Mouse (Mus musculus): ENCODE data around the gene Prr36. TPM values are rescaled to one million over a fixed set of nuclear protein-coding genes. Genes with fewer than 3 reads are reported as not detected.
A peak's percentile ranks its signal among the peaks of the same experiment; 100 is the strongest.

Prr36 gene
- total and polyA plus RNA-seq, 2 experiments: 0.24 to 0.37 TPM

DNA sequence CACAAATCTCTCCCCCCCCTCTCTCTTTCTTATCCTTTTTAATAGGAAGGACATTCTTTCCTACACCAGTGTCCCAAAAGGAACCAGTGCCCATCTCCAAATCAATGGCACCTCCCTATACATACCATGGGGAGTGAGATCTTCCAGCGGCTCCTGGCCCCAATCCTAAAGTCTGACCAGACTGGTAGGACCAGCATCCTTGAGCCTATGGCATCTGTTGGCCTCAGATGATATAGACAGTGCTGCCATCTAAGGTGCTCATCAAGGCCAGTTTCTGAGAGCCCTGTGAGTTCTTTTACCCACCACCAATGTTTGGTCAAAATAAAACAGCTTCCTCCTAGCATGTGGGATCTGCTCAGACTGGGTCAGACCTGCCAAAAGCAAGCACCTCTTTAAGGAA, 49.3 kb downstream of the Prr36 start:
- Histone ChIP-seq H3K4me1 (ENCODE audit: control insufficient read depth, insufficient read depth, low read length) (0 out of 2 replicates have a peak, but pooled peaks cover 3% of the 10 kb centered on the region), H3K27ac (replicated peaks; ENCODE audit: insufficient read depth, low read depth, low read length) (no peak overlapping the region), H3K27me3 (ENCODE audit: control insufficient read depth, insufficient read depth, low read length) (no peaks in the 10 kb centered on the region), H3K9ac (ENCODE audit: low read depth, low read length) (no peak overlapping the region), H3K79me2 (ENCODE audit: control insufficient read depth, insufficient read depth, low read length) (no peaks in the 10 kb centered on the region), H3K36me3 (ENCODE audit: control insufficient read depth, insufficient read depth, low read length) (no peaks in the 10 kb centered on the region), H3K4me3 (ENCODE audit: insufficient read depth, low read depth, low read length) (no peak overlapping the region)
- TF ChIP-seq CTCF (IDR thresholded peaks at IDR 0.05; ENCODE audit: low read depth, low read length) (no peak), POLR2A (IDR thresholded peaks at IDR 0.05; ENCODE audit: extremely low read depth, insufficient read depth, low read length) (no peak)
- 94% methylated on average over 1 of the region's 1 CpGs for WGBS
- DNase-seq (ENCODE audit: extremely low read depth, low read depth, low spot score): no peak

DNA sequence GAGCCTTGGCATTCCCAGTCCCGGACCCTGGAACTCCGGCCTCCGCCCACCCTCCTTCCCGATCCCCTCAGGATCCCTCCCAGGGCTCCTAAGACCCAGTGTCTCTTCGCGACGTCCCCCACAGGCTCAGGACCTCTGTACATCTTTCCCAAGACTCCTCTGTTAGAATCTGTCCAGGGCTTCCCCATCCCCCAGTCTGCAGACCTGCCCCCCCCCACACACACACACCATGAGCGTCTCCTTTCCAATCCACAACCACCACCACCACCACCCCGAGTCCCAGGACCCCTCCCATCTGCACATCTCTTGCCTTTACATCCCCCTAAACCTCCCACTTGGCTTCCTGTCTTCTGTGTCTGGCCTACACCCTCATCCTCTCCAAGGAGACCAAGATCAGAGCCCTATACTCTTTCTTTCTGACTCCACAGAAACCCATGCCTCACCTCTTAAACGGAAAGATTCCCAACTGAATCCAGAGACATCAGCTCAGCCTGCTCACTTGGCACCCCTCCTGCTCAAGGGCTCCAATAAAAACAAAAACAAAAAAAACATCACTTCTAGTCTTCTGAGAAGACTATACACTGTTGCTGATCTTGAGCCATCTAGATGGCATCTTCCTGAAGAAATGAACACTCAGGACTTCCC, 50.3 kb downstream of the Prr36 start:
- Histone ChIP-seq H3K36me3 (ENCODE audit: control insufficient read depth, insufficient read depth, low read length) (no peaks in the 10 kb centered on the region), H3K27ac (replicated peaks; ENCODE audit: insufficient read depth, low read depth, low read length) (no peak overlapping the region), H3K27me3 (ENCODE audit: control insufficient read depth, insufficient read depth, low read length) (no peaks in the 10 kb centered on the region), H3K4me3 (ENCODE audit: insufficient read depth, low read depth, low read length) (peak overlapping the region; percentile 74), H3K4me1 (ENCODE audit: control insufficient read depth, insufficient read depth, low read length) (0 out of 2 replicates have a peak, but pooled peaks cover 3% of the 10 kb centered on the region), H3K79me2 (ENCODE audit: control insufficient read depth, insufficient read depth, low read length) (no peaks in the 10 kb centered on the region), H3K9ac (ENCODE audit: low read depth, low read length) (peak overlapping the region; percentile 88)
- 14% methylated on average over 10 of the region's 10 CpGs for WGBS
- no peak for TF ChIP-seq CTCF (IDR thresholded peaks at IDR 0.05; ENCODE audit: low read depth, low read length)
- TF ChIP-seq POLR2A (IDR thresholded peaks at IDR 0.05; ENCODE audit: extremely low read depth, insufficient read depth, low read length): no peak
- DNase-seq (ENCODE audit: extremely low read depth, low read depth, low spot score): no peak

DNA sequence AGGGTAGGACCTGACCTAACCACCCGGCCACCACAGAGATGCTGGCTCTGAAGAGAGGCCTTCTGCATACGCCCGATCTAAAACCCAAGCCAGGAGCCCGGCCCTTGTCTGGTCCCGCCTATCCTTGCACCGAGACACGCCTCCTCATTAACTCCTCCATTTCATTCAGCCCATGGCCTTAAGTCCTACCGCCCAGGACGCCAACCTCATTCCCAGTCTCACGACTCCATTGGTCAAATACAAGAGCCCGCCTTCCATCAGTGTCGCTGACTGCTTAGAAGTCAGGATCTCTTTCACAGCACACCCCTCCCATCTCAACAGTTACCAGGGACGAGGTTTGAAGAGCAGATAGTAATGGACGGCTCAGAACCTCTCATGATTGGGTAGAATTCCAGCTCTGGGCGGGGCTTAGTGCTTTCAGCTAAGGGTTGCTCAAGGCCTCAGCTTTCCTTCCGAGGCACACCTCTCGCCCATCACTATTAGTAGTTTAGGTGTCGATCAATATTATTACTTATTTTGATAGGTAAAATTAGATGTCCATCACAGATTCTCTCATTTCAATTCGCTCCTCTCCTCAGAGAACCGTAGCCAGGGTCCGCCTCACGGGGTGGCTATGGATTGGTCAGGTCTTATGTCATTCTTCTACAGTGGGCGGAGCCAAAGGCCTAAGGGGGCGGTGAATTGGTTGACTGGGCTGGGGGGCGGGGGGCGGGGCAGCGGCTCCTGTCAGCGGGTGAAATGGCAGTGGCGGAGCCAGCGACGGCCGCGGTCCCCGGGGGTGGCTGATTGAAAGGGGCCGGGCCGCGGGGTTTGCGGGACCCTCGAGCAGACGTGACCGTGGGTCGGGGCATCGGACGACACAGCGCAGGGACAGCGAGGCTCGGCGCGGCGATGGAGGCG, 51.2 kb downstream of the Prr36 start, which contains the start of gene Evi5l:
Evi5l (plus strand) TSS at position 716 of the 900 bp plus-strand sequence.
- Histone ChIP-seq H3K36me3 (ENCODE audit: control insufficient read depth, insufficient read depth, low read length) (no peaks in the 10 kb centered on the region), H3K4me1 (ENCODE audit: control insufficient read depth, insufficient read depth, low read length) (0 out of 2 replicates have a peak, but pooled peaks cover 3% of the 10 kb centered on the region), H3K9ac (ENCODE audit: low read depth, low read length) (peak within 1 kb of the TSS; percentile 88), H3K27me3 (ENCODE audit: control insufficient read depth, insufficient read depth, low read length) (no peaks in the 10 kb centered on the region), H3K4me3 (ENCODE audit: insufficient read depth, low read depth, low read length) (peak within 1 kb of the TSS; percentile 74), H3K79me2 (ENCODE audit: control insufficient read depth, insufficient read depth, low read length) (no peaks in the 10 kb centered on the region), H3K27ac (replicated peaks; ENCODE audit: insufficient read depth, low read depth, low read length) (no peak within 1 kb of the TSS)
- peak; percentile 100 for DNase-seq (ENCODE audit: extremely low read depth, low read depth, low spot score)
- under 1% methylated on average over 50 of the region's 51 CpGs for WGBS
- TF ChIP-seq CTCF (IDR thresholded peaks at IDR 0.05; ENCODE audit: low read depth, low read length) (no peak), POLR2A (IDR thresholded peaks at IDR 0.05; ENCODE audit: extremely low read depth, insufficient read depth, low read length) (no peak)

DNA sequence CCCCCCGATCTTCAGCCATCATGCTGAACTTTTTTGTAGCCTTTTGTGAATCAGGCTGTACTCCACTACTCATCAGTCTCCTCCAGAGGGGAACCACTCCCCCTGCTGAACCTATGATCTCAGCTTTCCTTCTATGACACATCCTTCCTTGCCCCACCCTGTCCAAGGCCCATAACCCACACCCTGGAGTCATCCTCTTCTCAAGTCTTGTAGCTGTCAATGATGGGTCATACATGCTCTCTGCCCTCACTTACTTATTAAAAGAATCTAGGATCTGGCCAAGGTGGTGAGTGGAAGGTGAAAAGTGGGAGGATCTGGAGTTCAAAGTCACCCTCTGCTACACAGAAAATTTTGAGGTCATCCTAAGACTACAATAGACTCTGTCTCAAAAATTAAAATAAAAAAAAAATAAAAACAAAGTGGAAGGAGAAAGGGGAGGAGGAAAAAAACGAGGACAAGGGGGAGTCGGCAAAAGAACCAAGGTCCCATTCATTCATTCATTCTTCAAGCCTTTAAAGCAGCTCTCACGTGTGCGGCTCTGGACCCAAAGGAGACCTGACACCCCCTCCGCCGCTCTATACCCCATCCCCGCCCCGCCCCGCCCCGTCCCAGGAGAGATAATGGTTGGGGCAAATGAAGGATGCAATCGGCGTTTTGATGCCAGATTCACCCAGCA, 51.9 kb downstream of the Prr36 start:
- no peaks in the 10 kb centered on the region for H3K79me2 ChIP-seq (ENCODE audit: control insufficient read depth, insufficient read depth, low read length)
- H3K27me3 ChIP-seq (ENCODE audit: control insufficient read depth, insufficient read depth, low read length): no peaks in the 10 kb centered on the region
- no peak for DNase-seq (ENCODE audit: extremely low read depth, low read depth, low spot score)
- no peaks in the 10 kb centered on the region for H3K36me3 ChIP-seq (ENCODE audit: control insufficient read depth, insufficient read depth, low read length)
- no peak overlapping the region for H3K27ac ChIP-seq (replicated peaks; ENCODE audit: insufficient read depth, low read depth, low read length)
- 0 out of 2 replicates have a peak, but pooled peaks cover 3% of the 10 kb centered on the region for H3K4me1 ChIP-seq (ENCODE audit: control insufficient read depth, insufficient read depth, low read length)
- 8% methylated on average over 13 of the region's 13 CpGs for WGBS
- TF ChIP-seq CTCF (IDR thresholded peaks at IDR 0.05; ENCODE audit: low read depth, low read length) (no peak), POLR2A (IDR thresholded peaks at IDR 0.05; ENCODE audit: extremely low read depth, insufficient read depth, low read length) (no peak)
- H3K9ac ChIP-seq (ENCODE audit: low read depth, low read length): no peak overlapping the region
- H3K4me3 ChIP-seq (ENCODE audit: insufficient read depth, low read depth, low read length): peak overlapping the region; percentile 48

DNA sequence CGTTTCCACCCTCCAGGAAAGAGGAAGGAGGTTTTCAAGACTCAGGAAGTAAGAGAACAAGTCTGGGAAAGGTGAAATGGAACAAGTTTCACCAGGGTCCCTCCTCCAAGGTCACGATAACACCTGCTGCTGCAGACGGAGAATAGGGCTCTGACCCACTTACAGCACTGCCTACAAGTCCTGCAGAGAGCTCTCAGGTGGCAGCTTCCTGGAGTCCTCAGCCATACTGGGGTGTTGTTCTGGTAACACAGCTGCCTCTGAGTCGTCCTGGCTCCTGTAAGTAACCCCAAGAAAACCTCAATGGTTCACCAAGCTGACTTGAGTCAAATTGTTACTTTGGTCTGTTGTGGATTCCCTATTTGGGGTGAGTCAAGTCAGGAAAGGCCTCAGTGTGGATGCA, 54.5 kb downstream of the Prr36 start:
- no peak for DNase-seq (ENCODE audit: extremely low read depth, low read depth, low spot score)
- Histone ChIP-seq H3K4me1 (ENCODE audit: control insufficient read depth, insufficient read depth, low read length) (0 out of 2 replicates have a peak, but pooled peaks cover 3% of the 10 kb centered on the region), H3K27ac (replicated peaks; ENCODE audit: insufficient read depth, low read depth, low read length) (no peak overlapping the region), H3K4me3 (ENCODE audit: insufficient read depth, low read depth, low read length) (no peak overlapping the region), H3K27me3 (ENCODE audit: control insufficient read depth, insufficient read depth, low read length) (no peaks in the 10 kb centered on the region), H3K79me2 (ENCODE audit: control insufficient read depth, insufficient read depth, low read length) (no peaks in the 10 kb centered on the region), H3K36me3 (ENCODE audit: control insufficient read depth, insufficient read depth, low read length) (no peaks in the 10 kb centered on the region), H3K9ac (ENCODE audit: low read depth, low read length) (no peak overlapping the region)
- TF ChIP-seq CTCF (IDR thresholded peaks at IDR 0.05; ENCODE audit: low read depth, low read length) (no peak), POLR2A (IDR thresholded peaks at IDR 0.05; ENCODE audit: extremely low read depth, insufficient read depth, low read length) (no peak)
- WGBS: 71% methylated on average over 4 of the region's 4 CpGs

Other genes starting within 250 kb of the Prr36 start
- gene Cd209f, start 111.6 kb downstream of the Prr36 start, total RNA-seq (2014; rRNA removed): 0.27 and 0.74 TPM in 2 replicates
- 0.51 and 4.1 TPM in 2 replicates for gene Cd209f, start 111.6 kb downstream of the Prr36 start, polyA plus RNA-seq (2012; rRNA removed)
- not detected in 2 replicates for gene Cd209g, start 83.4 kb downstream of the Prr36 start, total RNA-seq (2014; rRNA removed)
- 0.22 and 3.9 TPM in 2 replicates for gene Cd209g, start 83.4 kb downstream of the Prr36 start, polyA plus RNA-seq (2012; rRNA removed)
- 3.2 TPM in 2 replicates for gene Evi5l, start 50.9 kb downstream of the Prr36 start, total RNA-seq (2014; rRNA removed)
- gene Evi5l, start 50.9 kb downstream of the Prr36 start, polyA plus RNA-seq (2012; rRNA removed): 5.3 and 8.0 TPM in 2 replicates
- 0.13 and 0.18 TPM in 2 replicates for gene Lrrc8e, start 9.4 kb upstream of the Prr36 start, total RNA-seq (2014; rRNA removed)
- 0.06 and 0.24 TPM in 2 replicates for gene Lrrc8e, start 9.4 kb upstream of the Prr36 start, polyA plus RNA-seq (2012; rRNA removed)
- gene Map2k7, start 21.3 kb upstream of the Prr36 start, total RNA-seq (2014; rRNA removed): 9.5 and 12.4 TPM in 2 replicates
- 23.3 and 26.1 TPM in 2 replicates for gene Map2k7, start 21.3 kb upstream of the Prr36 start, polyA plus RNA-seq (2012; rRNA removed)
- gene Gm49320, start 21.4 kb upstream of the Prr36 start, total RNA-seq (2014; rRNA removed): 0.07 TPM in 1 of 2 replicates, not detected in the other
- gene Gm49320, start 21.4 kb upstream of the Prr36 start, polyA plus RNA-seq (2012; rRNA removed): 0.17 and 2.3 TPM in 2 replicates
- 3.2 and 4.2 TPM in 2 replicates for gene Tgfbr3l, start 30.8 kb upstream of the Prr36 start, total RNA-seq (2014; rRNA removed)
- gene Tgfbr3l, start 30.8 kb upstream of the Prr36 start, polyA plus RNA-seq (2012; rRNA removed): 18.2 and 35.1 TPM in 2 replicates
- gene Snapc2, start 35.6 kb upstream of the Prr36 start, total RNA-seq (2014; rRNA removed): 6.7 and 8.7 TPM in 2 replicates
- gene Snapc2, start 35.6 kb upstream of the Prr36 start, polyA plus RNA-seq (2012; rRNA removed): 18.8 and 22.2 TPM in 2 replicates
- 0.28 TPM in 1 of 2 replicates, not detected in the other for gene Ctxn1, start 41.8 kb upstream of the Prr36 start, total RNA-seq (2014; rRNA removed)
- gene Ctxn1, start 41.8 kb upstream of the Prr36 start, polyA plus RNA-seq (2012; rRNA removed): 0.98 and 2.0 TPM in 2 replicates
- gene Timm44, start 58.5 kb upstream of the Prr36 start, total RNA-seq (2014; rRNA removed): 39.0 and 41.5 TPM in 2 replicates
- gene Timm44, start 58.5 kb upstream of the Prr36 start, polyA plus RNA-seq (2012; rRNA removed): 51.6 and 61.2 TPM in 2 replicates
- gene Ccl25, start 107.8 kb upstream of the Prr36 start, total RNA-seq (2014; rRNA removed): 10.9 and 11.7 TPM in 2 replicates
- 2.4 and 3.3 TPM in 2 replicates for gene Ccl25, start 107.8 kb upstream of the Prr36 start, polyA plus RNA-seq (2012; rRNA removed)
- gene Elavl1, start 108.0 kb upstream of the Prr36 start, total RNA-seq (2014; rRNA removed): 23.0 and 29.8 TPM in 2 replicates
- 18.1 and 18.8 TPM in 2 replicates for gene Elavl1, start 108.0 kb upstream of the Prr36 start, polyA plus RNA-seq (2012; rRNA removed)

Data from liver, adult 2 months (tissue).